Mouse (Mus musculus) CH12.LX (cell line): ENCODE data around the gene Grwd1. TPM values are rescaled to one million over a fixed set of nuclear protein-coding genes. Genes with fewer than 3 reads are reported as not detected.
A peak's percentile ranks its signal among the peaks of the same experiment; 100 is the strongest.

Experiments used
- DNase-seq: peaks from one replicate; pipeline ENCODE4 v3.0.0-alpha.2; 2013; ENCODE audit errors: extremely low read depth
- H3K27ac ChIP-seq: 2 replicates; pipeline ENCODE4 v1.5.1; 2012; ENCODE audit warnings: low read depth, mild to moderate bottlenecking, control low read depth, moderate library complexity; ENCODE audit not compliant: insufficient read depth
- H3K27me3 ChIP-seq: replicated peaks from 2 replicates; pipeline ENCODE3; 2012; ENCODE audit warnings: inconsistent platforms
- H3K36me3 ChIP-seq, 2 experiments: replicated peaks in 1 of 2; 2 replicates each; pipeline versions ENCODE3 to v1.6.1; 2012; ENCODE audit warnings: inconsistent platforms in 1 of 2, low read length in 1 of 2, mild to moderate bottlenecking in 1 of 2, mixed read lengths in 1 of 2, moderate library complexity in 1 of 2; ENCODE audit not compliant: control insufficient read depth in 1 of 2, insufficient read depth in 1 of 2
- H3K4me1 ChIP-seq, 2 experiments: 2 replicates each; pipeline ENCODE4 v1.6.1; 2012; ENCODE audit warnings: inconsistent platforms in 1 of 2, moderate library complexity in 1 of 2; ENCODE audit not compliant: insufficient read depth in 2 of 2, control insufficient read depth in 1 of 2
- H3K4me2 ChIP-seq: 2 replicates; pipeline ENCODE4 v1.6.1; 2012; ENCODE audit warnings: low read depth, mild to moderate bottlenecking, control low read depth; ENCODE audit not compliant: poor library complexity, insufficient read depth, severe bottlenecking
- H3K4me3 ChIP-seq, 3 experiments: fragments of 150-350 bp in 1 of 3; sonication (generic) in 1 of 3; replicated peaks in 1 of 3; 2 replicates each; pipeline versions ENCODE3 to v1.5.1; 2011 to 2012; ENCODE audit warnings: low read depth in 2 of 3, low read length in 2 of 3, mild to moderate bottlenecking in 2 of 3, moderate library complexity in 2 of 3, control low read depth in 1 of 3, improper control_type of control experiment in 1 of 3, inconsistent platforms in 1 of 3, mixed read lengths in 1 of 3; ENCODE audit not compliant: poor library complexity in 1 of 3
- H3K79me2 ChIP-seq: replicated peaks from 2 replicates; pipeline ENCODE4 v1.6.1; 2012; ENCODE audit warnings: mild to moderate bottlenecking, moderate library complexity; ENCODE audit not compliant: control insufficient read depth, poor library complexity, insufficient read depth, severe bottlenecking; ENCODE audit errors: extremely low read depth
- H3K9ac ChIP-seq: 2 replicates; pipeline ENCODE4 v1.6.1; 2012; ENCODE audit warnings: low read depth, mild to moderate bottlenecking, control low read depth, moderate library complexity; ENCODE audit not compliant: insufficient read depth
- H3K9me3 ChIP-seq: replicated peaks from 2 replicates; pipeline ENCODE3; 2012; ENCODE audit warnings: low read length, inconsistent platforms, mixed read lengths
- CHD2 ChIP-seq: IDR thresholded peaks from 2 replicates; pipeline ENCODE4 v1.6.1; 2011; ENCODE audit warnings: low read length, improper control_type of control experiment
- CTCF ChIP-seq, 2 experiments: IDR thresholded peaks in 1 of 2; conservative IDR thresholded peaks in 1 of 2; 2 replicates each; pipeline ENCODE4 v1.5.1; 2011 to 2012; ENCODE audit warnings: low read depth in 2 of 2, low read length in 2 of 2, improper control_type of control experiment in 1 of 2, inconsistent platforms in 1 of 2, mild to moderate bottlenecking in 1 of 2, moderate library complexity in 1 of 2
- ELF1 ChIP-seq: IDR thresholded peaks from 2 replicates; pipeline ENCODE4 v1.6.1; 2014; ENCODE audit warnings: low read depth, mild to moderate bottlenecking, inconsistent platforms, low read length, improper control_type of control experiment
- HCFC1 ChIP-seq: IDR thresholded peaks from 2 replicates; pipeline ENCODE4 v1.6.1; 2012; ENCODE audit warnings: low read depth, mild to moderate bottlenecking, inconsistent platforms, low read length, improper control_type of control experiment
- IRF4 ChIP-seq: IDR thresholded peaks from 2 replicates; pipeline ENCODE4 v1.6.1; 2014; ENCODE audit warnings: low read depth, mild to moderate bottlenecking, inconsistent platforms, low read length, improper control_type of control experiment
- JUND ChIP-seq: conservative IDR thresholded peaks from 2 replicates; pipeline ENCODE4 v1.6.1; 2011; ENCODE audit warnings: low read depth, low read length, improper control_type of control experiment
- MXI1 ChIP-seq: IDR thresholded peaks from 2 replicates; pipeline ENCODE4 v1.6.1; 2011; ENCODE audit warnings: mild to moderate bottlenecking, low read depth, low read length, improper control_type of control experiment
- NELFE ChIP-seq: IDR thresholded peaks from 2 replicates; pipeline ENCODE4 v1.6.1; 2011; ENCODE audit warnings: low read depth, low read length, improper control_type of control experiment
- NRF1 ChIP-seq: IDR thresholded peaks from 2 replicates; pipeline ENCODE4 v1.6.1; 2014; ENCODE audit warnings: low read depth, mild to moderate bottlenecking, inconsistent platforms, low read length, improper control_type of control experiment, moderate library complexity
- PAX5 ChIP-seq: IDR thresholded peaks from 2 replicates; pipeline ENCODE4 v1.6.1; 2012; ENCODE audit warnings: low read length, inconsistent platforms, mixed read lengths
- POLR2A ChIP-seq: IDR thresholded peaks from 2 replicates; pipeline ENCODE4 v1.6.1; 2011; ENCODE audit warnings: low read depth, mild to moderate bottlenecking, improper control_type of control experiment, low read length
- POLR2AphosphoS2 ChIP-seq: IDR thresholded peaks from 2 replicates; pipeline ENCODE4 v1.6.1; 2011; ENCODE audit warnings: low read depth, low read length, improper control_type of control experiment
- RCOR1 ChIP-seq: conservative IDR thresholded peaks from 2 replicates; pipeline ENCODE4 v1.6.1; 2012; ENCODE audit warnings: low read depth, mild to moderate bottlenecking, inconsistent platforms, low read length, improper control_type of control experiment
- SIN3A ChIP-seq: IDR thresholded peaks from 2 replicates; pipeline ENCODE4 v1.6.1; 2012; ENCODE audit warnings: low read length, improper control_type of control experiment, inconsistent platforms
- TCF12 ChIP-seq: IDR thresholded peaks from 2 replicates; pipeline ENCODE4 v1.6.1; 2014; ENCODE audit warnings: low read depth, mild to moderate bottlenecking, inconsistent platforms, low read length, improper control_type of control experiment
- UBTF ChIP-seq: IDR thresholded peaks from 2 replicates; pipeline ENCODE4 v1.6.1; 2012; ENCODE audit warnings: low read depth, mild to moderate bottlenecking, inconsistent platforms, low read length, improper control_type of control experiment, moderate library complexity
- ZC3H11A ChIP-seq: IDR thresholded peaks from 2 replicates; pipeline ENCODE4 v1.6.1; 2012; ENCODE audit warnings: low read depth, mild to moderate bottlenecking, inconsistent platforms, low read length, improper control_type of control experiment
- ZKSCAN1 ChIP-seq: IDR thresholded peaks from 2 replicates; pipeline ENCODE4 v1.6.1; 2012; ENCODE audit warnings: low read depth, inconsistent platforms, low read length, improper control_type of control experiment, borderline replicate concordance
- ZMIZ1 ChIP-seq: IDR thresholded peaks from 2 replicates; pipeline ENCODE4 v1.6.1; 2012; ENCODE audit warnings: low read depth, mild to moderate bottlenecking, inconsistent platforms, low read length, improper control_type of control experiment
- ZNF384 ChIP-seq: IDR thresholded peaks from 2 replicates; pipeline ENCODE4 v1.6.1; 2012; ENCODE audit warnings: low read depth, low read length, improper control_type of control experiment, inconsistent platforms
- dilution Hi-C: fragments of 300-500 bp; cut with MboI; formaldehyde crosslinking; loops from 2 replicates; pipeline ENCODE4 v1.14.3; 2020; ENCODE audit warnings: low sequenced_read_pairs; ENCODE audit not compliant: extremely low pct_unique_long_range_greater_than_20kb, extremely low pct_ligation_motif_present
- in situ Hi-C: fragments of 300-500 bp; cut with MboI; formaldehyde crosslinking; loops from 3 replicates; pipeline ENCODE4 v1.14.3; 2019; ENCODE audit warnings: low sequenced_read_pairs, low pct_ligation_motif_present, low pct_unique_long_range_greater_than_20kb, mixed read lengths
- polyA plus RNA-seq: library from polyadenylated mRNA; unstranded; fragments of >175 nt; gene quantifications from 2 replicates; pipeline ENCODE4 v1.2.1, GENCODE M21; 2012; ENCODE audit warnings: low read depth; ENCODE audit not compliant: insufficient read length
- total RNA-seq, 2 experiments: library from RNA; depleted of rRNA; stranded (reverse); fragments of 300-350 nt in 1 of 2; fragments of >200 nt in 1 of 2; gene quantifications; 2 replicates each; pipeline ENCODE4 v1.2.3; 2012 to 2014

The Grwd1 gene
- total and polyA plus RNA-seq, 3 experiments = 83.0 to 108 (median 88.1) TPM

DNA sequence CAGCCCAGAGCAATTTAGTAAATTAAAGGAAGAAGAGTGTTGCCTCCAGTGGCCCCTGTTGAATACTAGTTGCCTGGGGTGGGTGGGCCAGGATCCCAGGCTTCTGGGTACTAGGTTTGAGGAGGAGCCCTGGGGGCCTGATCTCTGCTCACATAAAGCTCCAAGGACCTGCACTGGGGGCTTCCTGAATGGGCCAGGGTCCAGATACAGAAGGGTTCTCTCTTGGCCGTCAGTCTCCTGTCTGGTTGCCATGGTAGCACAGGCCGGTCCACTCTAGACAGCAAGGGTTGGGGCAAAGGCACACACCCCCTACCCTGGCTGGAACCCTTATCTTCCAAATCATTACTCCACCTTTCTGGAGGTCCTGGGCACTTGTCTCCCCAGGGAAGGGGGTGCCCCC is 37.1 kb upstream of the Grwd1 start:
- H3K4me3 ChIP-seq = no peak overlapping the region
- in situ Hi-C loops (no loop called here), dilution Hi-C loops (no loop called here)
- H3K27ac ChIP-seq = no peak overlapping the region
- H3K4me2 ChIP-seq = no peak overlapping the region
- no peak for DNase-seq
- H3K4me1 ChIP-seq = peaks cover 11 to 12% of the 10 kb centered on the region in 2 experiments
- H3K79me2 ChIP-seq = 0 out of 2 replicates have a peak, but pooled peaks cover 2% of the 10 kb centered on the region
- no peak overlapping the region for H3K9ac ChIP-seq
- H3K9me3 ChIP-seq = peaks cover 6% of the 10 kb centered on the region
- peaks cover 56% of the 10 kb centered on the region for H3K27me3 ChIP-seq
- H3K36me3 ChIP-seq = no peaks in the 10 kb centered on the region
- TF ChIP-seq SIN3A = no peak
- TF ChIP-seq RCOR1 = no peak
- no peak for TF ChIP-seq PAX5
- no peak for TF ChIP-seq POLR2AphosphoS2
- no peak for TF ChIP-seq ZC3H11A
- no peak for TF ChIP-seq CHD2
- TF ChIP-seq CTCF (conservative IDR thresholded peaks at IDR 0.05 in 1 of 2, IDR thresholded peaks at IDR 0.05 in 1 of 2; ENCODE audit: low read depth in 2 of 2, low read length in 2 of 2) = no peak
- TF ChIP-seq HCFC1 = no peak
- no peak for TF ChIP-seq ZKSCAN1
- TF ChIP-seq IRF4 = no peak
- TF ChIP-seq JUND = no peak
- TF ChIP-seq ZMIZ1 = no peak
- TF ChIP-seq, all 38 proteins: peak for 0

DNA sequence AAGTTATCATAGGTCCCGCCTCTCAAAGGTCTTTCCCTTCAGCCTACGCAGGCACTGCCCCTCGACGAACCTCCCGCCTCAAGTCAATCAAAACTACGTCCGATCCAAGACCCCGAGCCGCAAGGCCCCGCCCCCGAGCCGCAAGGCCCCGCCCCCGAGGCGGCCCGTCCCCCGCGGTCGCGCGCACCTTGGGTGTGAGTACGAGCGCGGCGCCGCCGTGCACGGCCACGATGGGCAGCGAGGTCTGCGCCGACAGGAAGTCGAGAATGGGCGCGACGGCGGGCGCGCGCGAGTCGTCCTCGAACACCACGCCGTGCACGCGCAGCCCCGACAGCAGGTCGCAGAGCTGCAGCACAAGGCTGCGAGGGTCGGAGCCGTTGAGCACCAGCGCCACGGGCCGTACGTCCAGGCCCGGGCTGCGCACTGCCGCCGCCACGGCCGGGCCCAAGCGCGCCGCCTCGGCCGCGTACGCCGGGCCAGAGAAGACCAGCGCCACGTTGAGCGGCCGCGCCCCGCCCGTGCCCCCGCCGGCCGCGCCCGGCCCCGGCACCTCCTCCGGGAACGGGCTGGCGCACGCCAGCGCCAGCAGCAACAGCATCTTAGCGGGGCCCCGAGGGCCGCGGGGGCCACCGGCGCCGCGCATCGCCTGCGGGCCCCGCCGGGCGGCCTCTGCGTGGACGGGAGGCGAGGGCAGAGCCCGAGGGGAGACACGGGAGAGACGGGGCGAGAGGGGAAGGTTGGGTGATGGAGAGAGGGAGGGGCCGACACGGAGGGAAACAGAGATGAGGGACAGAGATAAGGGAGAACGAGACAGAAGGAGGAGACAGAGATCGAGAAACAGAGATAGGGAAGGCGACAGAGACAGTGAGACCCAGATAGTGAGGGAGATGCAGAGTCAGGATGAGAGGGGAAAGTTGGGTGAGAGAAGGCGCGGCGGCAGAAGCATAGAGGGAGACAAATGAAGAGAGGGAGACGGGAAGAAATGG is 35.5 kb upstream of the Grwd1 start:
- Histone ChIP-seq H3K36me3 (no peaks in the 10 kb centered on the region), H3K27me3 (peaks cover 67% of the 10 kb centered on the region), H3K9me3 (peaks cover 6% of the 10 kb centered on the region), H3K4me1 (peaks cover 11 to 12% of the 10 kb centered on the region in 2 experiments), H3K4me3 (peak overlapping the region; percentile 28 to 66 (median 38)), H3K79me2 (no peaks in the 10 kb centered on the region), H3K27ac (no peak overlapping the region), H3K9ac (peak overlapping the region; percentile 71), H3K4me2 (peak overlapping the region; percentile 78)
- peak; percentile 42 for DNase-seq
- in situ Hi-C loops = no loop called here
- TF ChIP-seq POLR2A = peak; percentile 62; the same call in 1 of the 2 replicates
- TF ChIP-seq ZNF384 = no peak
- TF ChIP-seq TCF12 = peak; percentile 45; the same call in 1 of the 2 replicates
- TF ChIP-seq NELFE = peak; percentile 37; the same call in 1 of the 2 replicates
- peak; percentile 47 for TF ChIP-seq NRF1
- TF ChIP-seq UBTF = no peak
- TF ChIP-seq MXI1 = peak; percentile 22; the same call in 1 of the 2 replicates
- peak; percentile 67 for TF ChIP-seq ELF1
- dilution Hi-C loops = no loop called here
